Mouse (Mus musculus) C2C12 (cell line): ENCODE measurements around the gene Ucma.

Source experiments
- CTCF ChIP-seq: IDR thresholded peaks from one replicate; pipeline ENCODE4 v1.5.1; 2011; ENCODE audit not compliant: control insufficient read depth, insufficient read depth, insufficient read length
- FOSL1 ChIP-seq: IDR thresholded peaks from one replicate; pipeline ENCODE4 v1.8.0; 2011; ENCODE audit warnings: mild to moderate bottlenecking, low read length; ENCODE audit not compliant: poor library complexity, insufficient read depth, severe bottlenecking
- MAX ChIP-seq: IDR thresholded peaks from one replicate; pipeline ENCODE4 v1.6.1; 2011; ENCODE audit warnings: mild to moderate bottlenecking, control low read depth
- USF1 ChIP-seq: IDR thresholded peaks from one replicate; pipeline ENCODE4 v1.6.1; 2011; ENCODE audit warnings: low read depth, mild to moderate bottlenecking, control low read depth, moderate library complexity

GRCm38 (mm10) chr2:5032665-5033064 is 56.7 kb downstream of the Ucma start:
- TF ChIP-seq CTCF (no peak), FOSL1 (no peak), USF1 (no peak), MAX (no peak)
